Comparison of ENCODE assay signal across 8 mouse cellular contexts in genomic region chr5:113323784-113324638, GRCm38 (mm10). TPM values are rescaled to one million over a fixed set of nuclear protein-coding genes. Genes with fewer than 3 reads are reported as not detected.
A peak's percentile ranks its signal among the peaks of the same experiment; 100 is the strongest.
DNase-seq lines count a peak whose midpoint lies in the region; ATAC-seq and TF ChIP-seq lines count a peak whose summit lies in the region.

No protein-coding gene starts in this region.

- no peak for TF ChIP-seq CTCF in kidney, adult 2 months (conservative IDR thresholded peaks at IDR 0.05; ENCODE audit: insufficient read depth, insufficient read length, low read depth, low read length)

- no peak for TF ChIP-seq POLR2A in kidney, adult 2 months (IDR thresholded peaks at IDR 0.05; ENCODE audit: low read depth, low read length)

- H3K27ac ChIP-seq in kidney, adult 2 months (ENCODE audit: insufficient read depth, low read depth, low read length): no peak overlapping the region
- H3K27ac ChIP-seq in heart, embryonic 11.5 days (ENCODE audit: low read depth, low read length): no peak overlapping the region
- no peak overlapping the region for H3K27ac ChIP-seq in midbrain, embryonic 15.5 days

- no peaks in the 10 kb centered on the region for H3K36me3 ChIP-seq in kidney, adult 2 months (ENCODE audit: control insufficient read depth, insufficient read depth, low read length)
- no peaks in the 10 kb centered on the region for H3K36me3 ChIP-seq in heart, embryonic 11.5 days (ENCODE audit: control insufficient read depth, insufficient read depth, low read length)
- no peaks in the 10 kb centered on the region for H3K36me3 ChIP-seq in midbrain, embryonic 15.5 days (replicated peaks)

- DNase-seq in kidney, adult 2 months: peak; percentile 19
- DNase-seq in kidney, adult 8-10 months: no peak
- DNase-seq in cerebellum, postnatal 36 days: peak; percentile 24 to 48
- peak; percentile 25 for DNase-seq in large intestine, adult 2 months (ENCODE audit: low read depth, low spot score)
- no peak for DNase-seq in right cerebral cortex, postnatal 10 days (ENCODE audit: low spot score in 2 of 2)
- DNase-seq in spleen, adult 18-20 months: no peak

- peak overlapping the region; percentile 29 for H3K4me3 ChIP-seq in kidney, adult 2 months (ENCODE audit: insufficient read depth, low read depth, low read length)
- peak overlapping the region; percentile 32 for H3K4me3 ChIP-seq in heart, embryonic 11.5 days (ENCODE audit: low read depth, low read length)
- peak overlapping the region; percentile 30 for H3K4me3 ChIP-seq in midbrain, embryonic 15.5 days

- 4% methylated on average over 38 of the region's 38 CpGs for WGBS in kidney, adult 2 months
- 4% methylated on average over 38 of the region's 38 CpGs for WGBS in heart, embryonic 11.5 days (ENCODE audit: insufficient replicate concordance)
- WGBS in large intestine, adult 2 months: 2% methylated on average over 38 of the region's 38 CpGs
- 3% methylated on average over 38 of the region's 38 CpGs for WGBS in midbrain, embryonic 15.5 days

- H3K9ac ChIP-seq in heart, embryonic 11.5 days (ENCODE audit: low read depth, low read length): no peak overlapping the region
- peak overlapping the region; percentile 37; the same call in 1 of the 2 replicates for H3K9ac ChIP-seq in midbrain, embryonic 15.5 days

- H3K9me3 ChIP-seq in heart, embryonic 11.5 days (replicated peaks; ENCODE audit: control insufficient read depth, low read length): peaks cover 6% of the 10 kb centered on the region; the same call in 1 of the 2 replicates
- H3K9me3 ChIP-seq in midbrain, embryonic 15.5 days: no peaks in the 10 kb centered on the region

- peak overlapping the region; percentile 71 for H3K4me2 ChIP-seq in heart, embryonic 11.5 days
- peak overlapping the region; percentile 56 for H3K4me2 ChIP-seq in midbrain, embryonic 15.5 days

- H3K4me1 ChIP-seq in kidney, adult 2 months (ENCODE audit: control insufficient read depth, insufficient read depth, low read length): no peaks in the 10 kb centered on the region
- H3K4me1 ChIP-seq in heart, embryonic 11.5 days (ENCODE audit: control insufficient read depth, insufficient read depth, low read length): peaks cover 3% of the 10 kb centered on the region; the same call in 1 of the 2 replicates
- peaks cover 8% of the 10 kb centered on the region; the same call in 1 of the 2 replicates for H3K4me1 ChIP-seq in midbrain, embryonic 15.5 days

- no peak for ATAC-seq in heart, embryonic 11.5 days (replicated peaks; ENCODE audit: insufficient number of reproducible peaks, low FRiP score, low TSS enrichment)
- no peak for ATAC-seq in midbrain, embryonic 15.5 days (replicated peaks)

- no peaks in the 10 kb centered on the region for H3K27me3 ChIP-seq in kidney, adult 2 months (replicated peaks; ENCODE audit: control insufficient read depth, insufficient read depth, low read length)
- H3K27me3 ChIP-seq in heart, embryonic 11.5 days (ENCODE audit: control insufficient read depth, insufficient read depth, low read length): peaks cover 34% of the 10 kb centered on the region
- peaks cover 11% of the 10 kb centered on the region for H3K27me3 ChIP-seq in midbrain, embryonic 15.5 days (replicated peaks)

RNA-seq across cellular contexts. Expression of gene Sgsm1, which starts 13.4 kb away (rescaled TPM):
- 3.5 and 3.9 TPM in 2 replicates for polyA plus RNA-seq in kidney, adult 2 months (2012; rRNA removed)
- polyA plus RNA-seq in heart, embryonic 11.5 days (2014; fragmentation: Nextera tagmentation; extraction: Ambion mirVana): 2.6 and 3.5 TPM in 2 replicates
- polyA plus RNA-seq in large intestine, adult 2 months (2012; rRNA removed): 7.1 and 7.5 TPM in 2 replicates
- polyA plus RNA-seq in midbrain, embryonic 15.5 days (2015; fragmentation: Nextera tagmentation; extraction: Ambion mirVana): 23.9 and 27.4 TPM in 2 replicates

RNA-seq across cellular contexts. Expression of gene Aym1, which starts 33.1 kb away (rescaled TPM):
- polyA plus RNA-seq in kidney, adult 2 months (2012; rRNA removed): not detected in 2 replicates
- polyA plus RNA-seq in heart, embryonic 11.5 days (2014; fragmentation: Nextera tagmentation; extraction: Ambion mirVana): not detected in 2 replicates
- polyA plus RNA-seq in large intestine, adult 2 months (2012; rRNA removed): not detected in 2 replicates
- polyA plus RNA-seq in midbrain, embryonic 15.5 days (2015; fragmentation: Nextera tagmentation; extraction: Ambion mirVana): not detected in 2 replicates

Comparison
In these comparisons a context has a peak if more than half of its experiments do, and no peak if none do; other contexts are left out.
1. DNase-seq: peak in kidney, adult 2 months (single experiment), cerebellum, postnatal 36 days (2 of 2) and large intestine, adult 2 months (single experiment); none in kidney, adult 8-10 months (0 of 2), right cerebral cortex, postnatal 10 days (0 of 2) and spleen, adult 18-20 months (0 of 2).
2. Peak in every context shown above with its lines, with median percentiles within 50 percentile points of each other: H3K4me3 ChIP-seq.